In the genomic region with DNA sequence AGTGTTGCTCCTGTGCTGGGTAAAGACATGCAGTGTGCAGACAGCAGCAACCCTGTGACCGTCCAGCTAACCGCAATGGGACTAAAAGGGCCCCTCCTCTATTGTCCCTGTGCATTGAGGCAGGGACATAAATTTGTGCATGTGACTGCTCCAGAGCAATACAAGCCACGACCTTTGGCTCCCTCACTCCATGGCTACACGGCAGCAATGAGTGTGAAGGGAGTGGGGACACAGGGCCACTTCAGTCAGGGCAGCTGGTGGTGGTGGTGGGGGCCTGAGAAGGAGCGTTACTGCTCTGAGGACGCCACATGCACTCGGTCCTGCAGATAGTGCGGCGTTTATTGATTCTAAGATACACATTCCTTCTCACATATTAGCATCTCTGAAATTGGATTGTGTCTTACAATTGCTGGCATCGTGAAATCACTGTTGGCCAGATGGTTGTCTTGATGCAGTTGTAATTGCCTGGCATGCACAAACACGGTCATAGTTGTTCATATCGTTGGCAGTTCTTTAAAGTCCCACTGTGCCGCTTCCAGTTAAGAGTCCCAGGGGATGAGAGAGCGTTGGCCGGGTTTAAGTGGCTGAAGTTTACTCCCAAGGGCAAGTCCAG, we compare ENCODE assay signal across 12 mouse cellular contexts. TPM values are rescaled to one million over a fixed set of nuclear protein-coding genes. Genes with fewer than 3 reads are reported as not detected.
A peak's percentile ranks its signal among the peaks of the same experiment; 100 is the strongest.
DNase-seq lines count a peak whose midpoint lies in the region; ATAC-seq and TF ChIP-seq lines count a peak whose summit lies in the region.
"Had no signal": no experiment of that assay in that cellular context is flagged by ENCODE, and none has a peak within 500 bp of the region (broad histone marks: within the 10 kb centered on the region; RNA-seq: fewer than 3 reads in every experiment).

No protein-coding gene starts in this region.

- H3K27ac ChIP-seq in hindbrain, embryonic 14.5 days: peak overlapping the region; percentile 64
- peak overlapping the region; percentile 65 for H3K27ac ChIP-seq in midbrain, embryonic 13.5 days
- H3K27ac ChIP-seq: heart, embryonic 15.5 days; lung, embryonic 15.5 days had no signal

- 14% methylated on average over 15 of the region's 15 CpGs for WGBS in hindbrain, embryonic 14.5 days
- 38% methylated on average over 15 of the region's 15 CpGs for WGBS in midbrain, embryonic 13.5 days
- WGBS in lung, adult 2 months: 62% methylated on average over 15 of the region's 15 CpGs

- peak overlapping the region; percentile 40 for H3K9ac ChIP-seq in hindbrain, embryonic 14.5 days
- H3K9ac ChIP-seq in midbrain, embryonic 13.5 days (replicated peaks): 0 out of 2 replicates have a peak overlapping the region, but pooled peaks have one; percentile 20
- H3K9ac ChIP-seq: heart, embryonic 15.5 days; lung, embryonic 15.5 days had no signal

- no peak overlapping the region for H3K4me3 ChIP-seq in hindbrain, embryonic 14.5 days (replicated peaks; ENCODE audit: low read length)
- no peak overlapping the region for H3K4me3 ChIP-seq in midbrain, embryonic 13.5 days (replicated peaks)
- no peak overlapping the region for H3K4me3 ChIP-seq in lung, adult 2 months (replicated peaks; ENCODE audit: extremely low read depth, low read depth, low read length)
- H3K4me3 ChIP-seq: erythroblast, embryonic 14.5 days; heart, embryonic 15.5 days; lung, embryonic 15.5 days had no signal

- no peaks in the 10 kb centered on the region for H3K9me3 ChIP-seq in hindbrain, embryonic 14.5 days (ENCODE audit: control insufficient read depth, low read length)
- no peaks in the 10 kb centered on the region for H3K9me3 ChIP-seq in midbrain, embryonic 13.5 days
- H3K9me3 ChIP-seq: heart, embryonic 15.5 days; lung, embryonic 15.5 days had no signal

- no peaks in the 10 kb centered on the region for H3K27me3 ChIP-seq in hindbrain, embryonic 14.5 days (ENCODE audit: control insufficient read depth, insufficient read depth, low read length)
- no peaks in the 10 kb centered on the region for H3K27me3 ChIP-seq in midbrain, embryonic 13.5 days
- H3K27me3 ChIP-seq: heart, embryonic 15.5 days; lung, embryonic 15.5 days had no signal

- peak; percentile 77; the same call in 1 of the 2 replicates for ATAC-seq in hindbrain, embryonic 14.5 days (ENCODE audit: low FRiP score)
- peak; percentile 82 for ATAC-seq in midbrain, embryonic 13.5 days

- TF ChIP-seq CTCF in lung, adult 2 months (IDR thresholded peaks at IDR 0.05; ENCODE audit: insufficient read depth, low read length): no peak

- peaks cover 24% of the 10 kb centered on the region for H3K4me1 ChIP-seq in hindbrain, embryonic 14.5 days (replicated peaks; ENCODE audit: control insufficient read depth, insufficient read depth, low read length)
- peaks cover 26% of the 10 kb centered on the region for H3K4me1 ChIP-seq in midbrain, embryonic 13.5 days (replicated peaks)
- H3K4me1 ChIP-seq in lung, adult 2 months (ENCODE audit: control insufficient read depth, insufficient read depth, low read length): no peaks in the 10 kb centered on the region
- H3K4me1 ChIP-seq: heart, embryonic 15.5 days had no signal

- H3K36me3 ChIP-seq in hindbrain, embryonic 14.5 days (replicated peaks; ENCODE audit: control insufficient read depth, insufficient read depth): peaks cover 28% of the 10 kb centered on the region
- peaks cover 26% of the 10 kb centered on the region for H3K36me3 ChIP-seq in midbrain, embryonic 13.5 days
- H3K36me3 ChIP-seq: heart, embryonic 15.5 days; lung, embryonic 15.5 days had no signal

- peak; percentile 61 for DNase-seq in brain, adult 2 months (ENCODE audit: low read depth, low spot score)
- peak; percentile 78 for DNase-seq in embryo, embryonic 11 days
- peak; percentile 54 for DNase-seq in hindbrain, embryonic 14.5 days (ENCODE audit: low spot score)
- DNase-seq in thymus, adult 18-20 months: no peak
- no peak for DNase-seq in lung, adult 2 months
- DNase-seq in liver: no peak
- DNase-seq in kidney, postnatal 4 days: no peak
- DNase-seq: thymus, postnatal 36 days had no signal

- H3K4me2 ChIP-seq in hindbrain, embryonic 14.5 days (replicated peaks): no peak overlapping the region; the same call in 1 of the 2 replicates
- no peak overlapping the region for H3K4me2 ChIP-seq in midbrain, embryonic 13.5 days (replicated peaks)
- H3K4me2 ChIP-seq: heart, embryonic 15.5 days; lung, embryonic 15.5 days had no signal

- no peak for TF ChIP-seq POLR2A in lung, adult 2 months (IDR thresholded peaks at IDR 0.05; ENCODE audit: borderline replicate concordance, extremely low read depth, low read depth, low read length)

RNA-seq across cellular contexts. Expression of a gene that starts 11.9 kb away (rescaled TPM):
- 139 and 148 TPM in 2 replicates for polyA plus RNA-seq in hindbrain, embryonic 14.5 days (2014; fragmentation: Nextera tagmentation; extraction: Ambion mirVana)
- 58.9 and 70.2 TPM in 2 replicates for polyA plus RNA-seq in midbrain, embryonic 13.5 days (2015; fragmentation: Nextera tagmentation; extraction: Ambion mirVana)
- 0.61 and 0.71 TPM in 2 replicates for polyA plus RNA-seq in lung, adult 2 months (2012; rRNA removed)

RNA-seq across cellular contexts. Expression of a gene that starts 49.5 kb away (rescaled TPM):
- polyA plus RNA-seq in hindbrain, embryonic 14.5 days (2014; fragmentation: Nextera tagmentation; extraction: Ambion mirVana): 35.9 TPM in 2 replicates
- 46.1 and 46.2 TPM in 2 replicates for polyA plus RNA-seq in midbrain, embryonic 13.5 days (2015; fragmentation: Nextera tagmentation; extraction: Ambion mirVana)
- polyA plus RNA-seq in lung, adult 2 months (2012; rRNA removed): 6.2 and 8.2 TPM in 2 replicates

Comparison
In these comparisons a context has a peak if more than half of its experiments do, and no peak if none do; other contexts are left out.
1. DNase-seq: peak in brain, adult 2 months (single experiment), embryo, embryonic 11 days (single experiment) and hindbrain, embryonic 14.5 days (single experiment); none in thymus, adult 18-20 months (0 of 2), lung, adult 2 months (single experiment), liver (single experiment) and kidney, postnatal 4 days (0 of 2).
2. RNA of a gene that starts 11.9 kb away (polyA plus RNA-seq): 139 to 148 TPM in hindbrain, embryonic 14.5 days and 58.9 to 70.2 TPM in midbrain, embryonic 13.5 days; 0.61 to 0.71 TPM in lung, adult 2 months; every median in the first group is over 10 times any median in the second.